Mouse (Mus musculus) limb, embryonic 13.5 days (tissue): ENCODE measurements around the gene Gm20878. TPM values are rescaled to one million over a fixed set of nuclear protein-coding genes. Genes with fewer than 3 reads are reported as not detected.
"Not testable (repeated sequence)": the region's sequence is repeated elsewhere in the genome, so short reads cannot be mapped to it uniquely, and the experiment has no call there.

ENCODE experiments used
- ATAC-seq: fragments of 200-750 bp; cut with Nextera tagmentation; 2 replicates; pipeline ENCODE4 v1.8.0; 2017; ENCODE audit warnings: low read depth, moderate number of reproducible peaks, moderate TSS enrichment; ENCODE audit not compliant: low FRiP score
- H3K27ac ChIP-seq: fragments of 300-500 bp; sonication (generic); 2 replicates; pipeline ENCODE4 v1.5.1; 2015; ENCODE audit warnings: inconsistent platforms, mild to moderate bottlenecking, moderate library complexity
- H3K27me3 ChIP-seq: fragments of 300-500 bp; sonication (generic); 2 replicates; pipeline ENCODE4 v1.6.1; 2015; ENCODE audit warnings: mild to moderate bottlenecking, inconsistent platforms
- H3K36me3 ChIP-seq: fragments of 300-500 bp; sonication (generic); 2 replicates; pipeline ENCODE4 v1.6.1; 2015; ENCODE audit warnings: inconsistent platforms, mild to moderate bottlenecking, moderate library complexity
- H3K4me1 ChIP-seq: fragments of 300-500 bp; sonication (generic); 2 replicates; pipeline ENCODE4 v1.6.1; 2015; ENCODE audit warnings: inconsistent platforms
- H3K4me2 ChIP-seq: fragments of 300-500 bp; sonication (generic); replicated peaks from 2 replicates; pipeline ENCODE4 v1.6.1; 2015; ENCODE audit warnings: inconsistent platforms, mild to moderate bottlenecking, moderate library complexity
- H3K4me3 ChIP-seq: fragments of 300-500 bp; sonication (generic); 2 replicates; pipeline ENCODE4 v1.5.1; 2015; ENCODE audit warnings: moderate library complexity, mild to moderate bottlenecking, inconsistent platforms
- H3K9ac ChIP-seq: fragments of 300-500 bp; sonication (generic); 2 replicates; pipeline ENCODE4 v1.6.1; 2015; ENCODE audit warnings: mild to moderate bottlenecking, inconsistent platforms
- H3K9me3 ChIP-seq: fragments of 300-500 bp; sonication (generic); 2 replicates; pipeline ENCODE4 v1.6.1; 2016; ENCODE audit warnings: inconsistent platforms
- WGBS: fragments of 180-500 bp; shearing (Covaris S2); methylation state at CpG from one replicate; pipeline ENCODE4 v1.1.7; 2015; 5-methylcytosine and 5-hydroxymethylcytosine counted together
- polyA plus RNA-seq: library from polyadenylated mRNA; unstranded; fragments of >200 nt; fragmentation: Nextera tagmentation; extraction: Ambion mirVana; gene quantifications from 2 replicates; pipeline ENCODE4 v1.2.1, GENCODE M21; 2015

Gene Gm20878
- polyA plus RNA-seq, result 4.6 TPM in 2 replicates

DNA sequence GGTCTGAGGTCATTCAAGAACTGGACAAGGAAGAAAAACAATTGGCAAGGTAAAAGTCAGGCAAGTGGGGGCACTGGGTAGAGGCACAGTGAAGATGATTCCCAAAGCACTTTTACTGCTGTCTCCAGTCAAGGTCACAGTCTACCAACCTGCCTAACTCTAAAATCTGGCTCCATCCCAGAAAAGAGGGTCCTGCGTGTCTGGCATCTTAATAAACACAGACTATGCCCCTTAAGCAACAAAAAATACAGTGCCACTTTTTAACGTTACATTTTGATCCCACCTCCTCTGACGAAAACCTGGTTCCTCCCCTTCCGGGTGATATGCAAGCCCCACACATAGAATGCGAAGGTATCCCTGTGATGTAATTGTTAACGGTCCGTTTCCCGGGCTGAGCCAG is at the start of gene Gm20878:
Gene Gm20878, plus strand, starts transcription at position 301 of the 400 bp plus-strand sequence.
- not testable (repeated sequence) for ATAC-seq, H3K36me3 ChIP-seq, H3K27me3 ChIP-seq, H3K9me3 ChIP-seq, H3K4me3 ChIP-seq, H3K4me2 ChIP-seq, H3K4me1 ChIP-seq, H3K27ac ChIP-seq, H3K9ac ChIP-seq
- WGBS, result no CpG with 5 or more reads among the region's 8 CpGs

DNA sequence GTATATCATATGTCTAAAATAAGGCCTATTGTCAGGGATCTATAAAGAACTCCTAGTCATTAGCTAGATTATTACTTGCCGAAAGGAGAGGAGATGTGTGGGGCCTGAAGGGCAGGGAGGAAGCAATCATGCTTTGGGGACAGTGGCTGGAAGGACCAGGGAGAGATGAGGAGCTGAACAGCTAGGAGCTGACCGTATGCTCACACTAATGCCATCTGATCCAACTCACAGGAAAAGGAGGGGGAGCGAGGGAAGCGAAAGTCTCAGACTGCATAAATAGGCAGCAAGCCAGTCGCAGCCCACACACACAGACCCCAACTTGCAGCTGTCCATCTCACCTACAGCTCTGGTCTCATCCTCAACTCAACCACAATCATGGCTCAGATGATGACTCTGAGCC is 38.1 kb upstream of the Gm20878 start, which contains the start of gene Gm21541:
Gene Gm21541, plus strand, starts transcription at position 301 of the 400 bp plus-strand sequence.
- not testable (repeated sequence) for H3K4me3 ChIP-seq, H3K27ac ChIP-seq, ATAC-seq, H3K27me3 ChIP-seq, H3K9ac ChIP-seq, H3K4me2 ChIP-seq, H3K9me3 ChIP-seq, H3K4me1 ChIP-seq, H3K36me3 ChIP-seq
- WGBS, result no CpG with 5 or more reads among the region's 5 CpGs

DNA sequence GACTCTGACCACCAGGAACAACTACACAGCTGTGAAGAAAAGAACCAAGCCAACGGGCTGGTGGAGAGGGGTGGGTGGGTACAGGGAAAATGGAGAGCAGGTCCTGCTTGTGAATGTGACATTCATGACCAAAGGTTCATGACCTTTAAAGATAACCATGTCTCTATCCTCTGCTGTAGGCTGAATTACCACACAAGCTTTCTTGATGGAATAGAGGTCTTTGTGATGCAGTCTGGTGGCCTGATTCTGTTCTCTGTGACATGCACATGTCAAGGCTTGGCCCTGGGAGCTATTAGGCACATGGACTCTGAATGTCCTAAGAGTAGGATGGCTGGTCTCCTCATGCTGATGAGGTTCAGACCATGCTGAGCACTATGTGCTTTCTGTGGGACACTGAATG is 24.4 kb downstream of the Gm20878 start, which contains the start of gene Fam205a4:
Gene Fam205a4, plus strand, starts transcription at position 301 of the 400 bp plus-strand sequence.
- not testable (repeated sequence) for H3K36me3 ChIP-seq, H3K4me1 ChIP-seq, H3K4me3 ChIP-seq, H3K27me3 ChIP-seq, ATAC-seq, H3K9me3 ChIP-seq, H3K4me2 ChIP-seq, H3K27ac ChIP-seq, H3K9ac ChIP-seq
- WGBS, result no CpG with 5 or more reads among the region's 1 CpGs

Other genes starting within 250 kb of the Gm20878 start
- gene Cntfr, start 244.5 kb upstream of the Gm20878 start, polyA plus RNA-seq, result 5.1 and 5.5 TPM in 2 replicates
- gene Il11ra1, start 241.6 kb upstream of the Gm20878 start, polyA plus RNA-seq, result 405 and 439 TPM in 2 replicates
- gene Rpp25l, start 228.0 kb upstream of the Gm20878 start, polyA plus RNA-seq, result 74.9 and 76.6 TPM in 2 replicates
- 104 and 106 TPM in 2 replicates for gene Dctn3, start 218.4 kb upstream of the Gm20878 start, polyA plus RNA-seq
- gene Arid3c, start 210.4 kb upstream of the Gm20878 start, polyA plus RNA-seq, result 0.14 TPM in 1 of 2 replicates, not detected in the other
- 40.4 and 47.3 TPM in 2 replicates for gene Galt, start 186.3 kb upstream of the Gm20878 start, polyA plus RNA-seq
- 81.8 and 84.6 TPM in 2 replicates for gene Sigmar1, start 185.4 kb upstream of the Gm20878 start, polyA plus RNA-seq
- 53.0 and 64.8 TPM in 2 replicates for gene Ccl27a, start 167.3 kb upstream of the Gm20878 start, polyA plus RNA-seq
- gene Gm21541, start 38.0 kb upstream of the Gm20878 start, polyA plus RNA-seq, result 14.3 TPM in 1 of 2 replicates, not detected in the other
- gene Fam205a4, start 24.5 kb downstream of the Gm20878 start, polyA plus RNA-seq, result 0.49 and 0.53 TPM in 2 replicates
- gene Gm21093, start 93.2 kb downstream of the Gm20878 start, polyA plus RNA-seq, result 0.39 TPM in 1 of 2 replicates, not detected in the other
- not detected in 2 replicates for gene Gm3893, start 149.6 kb downstream of the Gm20878 start, polyA plus RNA-seq
- 7.7 TPM in 1 of 2 replicates, not detected in the other for gene Gm13304, start 173.2 kb downstream of the Gm20878 start, polyA plus RNA-seq
- gene Gm13306, start 211.9 kb downstream of the Gm20878 start, polyA plus RNA-seq, result 1.1 TPM in 1 of 2 replicates, not detected in the other
- gene Gm13305, start 227.0 kb downstream of the Gm20878 start, polyA plus RNA-seq, result 1.2 TPM in 2 replicates